Mouse (Mus musculus): Measurements from ENCODE around the gene Smarca2. TPM values are rescaled to one million over a fixed set of nuclear protein-coding genes. Genes with fewer than 3 reads are reported as not detected.
A peak's percentile ranks its signal among the peaks of the same experiment; 100 is the strongest.

The Smarca2 gene
- polyA plus RNA-seq, 1 experiment from 2014 or later = 49.4 TPM

- Histone ChIP-seq H3K27me3 (ENCODE audit: control insufficient read depth, insufficient read depth, low read length) (no peaks in the 10 kb centered on the region), H3K27ac (ENCODE audit: low read length) (no peak overlapping the region), H3K9me3 (replicated peaks; ENCODE audit: control insufficient read depth, low read length) (no peaks in the 10 kb centered on the region), H3K36me3 (ENCODE audit: control insufficient read depth, insufficient read depth, low read length) (no peaks in the 10 kb centered on the region), H3K4me3 (replicated peaks; ENCODE audit: low read length) (no peak overlapping the region), H3K4me2 (ENCODE audit: low read depth, low read length) (no peak overlapping the region), H3K4me1 (ENCODE audit: control insufficient read depth, insufficient read depth, low read length) (no peaks in the 10 kb centered on the region), H3K9ac (ENCODE audit: low read length) (no peak overlapping the region)
- WGBS = 74% methylated on average over 4 of the region's 4 CpGs
- no peak for ATAC-seq (ENCODE audit: insufficient read depth, low FRiP score)
These were observed 3.4 kb upstream of the Smarca2 start for GRCm38 (mm10) chr19:26601459-26601858.

- no peaks in the 10 kb centered on the region for H3K36me3 ChIP-seq (ENCODE audit: control insufficient read depth, insufficient read depth, low read length)
- H3K27ac ChIP-seq (ENCODE audit: low read length) = no peak overlapping the region
- no peak overlapping the region for H3K9ac ChIP-seq (ENCODE audit: low read length)
- H3K27me3 ChIP-seq (ENCODE audit: control insufficient read depth, insufficient read depth, low read length) = no peaks in the 10 kb centered on the region
- 50% methylated on average over 2 of the region's 2 CpGs for WGBS
- no peaks in the 10 kb centered on the region for H3K9me3 ChIP-seq (replicated peaks; ENCODE audit: control insufficient read depth, low read length)
- no peak overlapping the region for H3K4me3 ChIP-seq (replicated peaks; ENCODE audit: low read length)
- 0 out of 2 replicates have a peak, but pooled peaks cover 5% of the 10 kb centered on the region for H3K4me1 ChIP-seq (ENCODE audit: control insufficient read depth, insufficient read depth, low read length)
- no peak overlapping the region for H3K4me2 ChIP-seq (ENCODE audit: low read depth, low read length)
- no peak for ATAC-seq (ENCODE audit: insufficient read depth, low FRiP score)
These were observed 1.5 kb upstream of the Smarca2 start for GRCm38 (mm10) chr19:26603296-26603860.

- Histone ChIP-seq H3K9me3 (replicated peaks; ENCODE audit: control insufficient read depth, low read length) (no peaks in the 10 kb centered on the region), H3K4me2 (ENCODE audit: low read depth, low read length) (peak overlapping the region; percentile 98)
- WGBS = 2% methylated on average over 36 of the region's 36 CpGs
These were observed 720 bp upstream of the Smarca2 start for GRCm38 (mm10) chr19:26603906-26604754.

GRCm38 (mm10) chr19:26605438-26606320 is 829 bp downstream of the Smarca2 start:
- 0 out of 2 replicates have a peak, but pooled peaks cover 7% of the 10 kb centered on the region for H3K4me1 ChIP-seq (ENCODE audit: control insufficient read depth, insufficient read depth, low read length)
- no peaks in the 10 kb centered on the region for H3K36me3 ChIP-seq (ENCODE audit: control insufficient read depth, insufficient read depth, low read length)
- under 1% methylated on average over 44 of the region's 44 CpGs for WGBS
- peak overlapping the region; percentile 80 for H3K27ac ChIP-seq (ENCODE audit: low read length)
- peak overlapping the region; percentile 88 for H3K4me3 ChIP-seq (replicated peaks; ENCODE audit: low read length)
- no peaks in the 10 kb centered on the region for H3K9me3 ChIP-seq (replicated peaks; ENCODE audit: control insufficient read depth, low read length)
- no peak for ATAC-seq (ENCODE audit: insufficient read depth, low FRiP score)
- peak overlapping the region; percentile 98 for H3K4me2 ChIP-seq (ENCODE audit: low read depth, low read length)
- H3K27me3 ChIP-seq (ENCODE audit: control insufficient read depth, insufficient read depth, low read length) = no peaks in the 10 kb centered on the region
- peak overlapping the region; percentile 88 for H3K9ac ChIP-seq (ENCODE audit: low read length)

More at GRCm38 (mm10) chr19:26603906-26604754, 720 bp upstream of the Smarca2 start:
- no peaks in the 10 kb centered on the region for H3K36me3 ChIP-seq (ENCODE audit: control insufficient read depth, insufficient read depth, low read length)
- ATAC-seq (ENCODE audit: insufficient read depth, low FRiP score) = peak; percentile 49
- H3K4me1 ChIP-seq (ENCODE audit: control insufficient read depth, insufficient read depth, low read length) = 0 out of 2 replicates have a peak, but pooled peaks cover 7% of the 10 kb centered on the region
- H3K27me3 ChIP-seq (ENCODE audit: control insufficient read depth, insufficient read depth, low read length) = no peaks in the 10 kb centered on the region
- peak overlapping the region; percentile 88 for H3K4me3 ChIP-seq (replicated peaks; ENCODE audit: low read length)
- peak overlapping the region; percentile 83 for H3K9ac ChIP-seq (ENCODE audit: low read length)
- H3K27ac ChIP-seq (ENCODE audit: low read length) = peak overlapping the region; percentile 98

GRCm38 (mm10) chr19:26606321-26607155 is 1.7 kb downstream of the Smarca2 start:
- Histone ChIP-seq H3K27me3 (ENCODE audit: control insufficient read depth, insufficient read depth, low read length) (no peaks in the 10 kb centered on the region), H3K27ac (ENCODE audit: low read length) (peak overlapping the region; percentile 80), H3K4me1 (ENCODE audit: control insufficient read depth, insufficient read depth, low read length) (0 out of 2 replicates have a peak, but pooled peaks cover 7% of the 10 kb centered on the region), H3K9me3 (replicated peaks; ENCODE audit: control insufficient read depth, low read length) (no peaks in the 10 kb centered on the region), H3K9ac (ENCODE audit: low read length) (peak overlapping the region; percentile 88), H3K36me3 (ENCODE audit: control insufficient read depth, insufficient read depth, low read length) (no peaks in the 10 kb centered on the region), H3K4me2 (ENCODE audit: low read depth, low read length) (peak overlapping the region; percentile 98), H3K4me3 (replicated peaks; ENCODE audit: low read length) (peak overlapping the region; percentile 88)
- 0% methylated on average over 62 of the region's 63 CpGs for WGBS
- ATAC-seq (ENCODE audit: insufficient read depth, low FRiP score) = peak; percentile 12; the same call in 1 of the 2 replicates

- Histone ChIP-seq H3K4me2 (ENCODE audit: low read depth, low read length) (peak overlapping the region; percentile 98), H3K4me3 (replicated peaks; ENCODE audit: low read length) (peak overlapping the region; percentile 88), H3K9ac (ENCODE audit: low read length) (peak overlapping the region; percentile 88), H3K36me3 (ENCODE audit: control insufficient read depth, insufficient read depth, low read length) (no peaks in the 10 kb centered on the region), H3K4me1 (ENCODE audit: control insufficient read depth, insufficient read depth, low read length) (0 out of 2 replicates have a peak, but pooled peaks cover 7% of the 10 kb centered on the region), H3K27me3 (ENCODE audit: control insufficient read depth, insufficient read depth, low read length) (no peaks in the 10 kb centered on the region), H3K9me3 (replicated peaks; ENCODE audit: control insufficient read depth, low read length) (no peaks in the 10 kb centered on the region), H3K27ac (ENCODE audit: low read length) (peak overlapping the region; percentile 80)
- ATAC-seq (ENCODE audit: insufficient read depth, low FRiP score) = peak; percentile 54; the same call in 1 of the 2 replicates
- under 1% methylated on average over 51 of the region's 56 CpGs for WGBS
These were observed 2.3 kb downstream of the Smarca2 start for GRCm38 (mm10) chr19:26607156-26607536.

GRCm38 (mm10) chr19:26607551-26608433 is 2.9 kb downstream of the Smarca2 start:
- ATAC-seq (ENCODE audit: insufficient read depth, low FRiP score) = no peak
- H3K27me3 ChIP-seq (ENCODE audit: control insufficient read depth, insufficient read depth, low read length) = no peaks in the 10 kb centered on the region
- H3K4me3 ChIP-seq (replicated peaks; ENCODE audit: low read length) = peak overlapping the region; percentile 88
- peak overlapping the region; percentile 88 for H3K9ac ChIP-seq (ENCODE audit: low read length)
- H3K27ac ChIP-seq (ENCODE audit: low read length) = peak overlapping the region; percentile 80
- H3K36me3 ChIP-seq (ENCODE audit: control insufficient read depth, insufficient read depth, low read length) = no peaks in the 10 kb centered on the region
- under 1% methylated on average over 39 of the region's 39 CpGs for WGBS
- no peaks in the 10 kb centered on the region for H3K9me3 ChIP-seq (replicated peaks; ENCODE audit: control insufficient read depth, low read length)
- H3K4me1 ChIP-seq (ENCODE audit: control insufficient read depth, insufficient read depth, low read length) = peaks cover 9% of the 10 kb centered on the region; the same call in 1 of the 2 replicates
- H3K4me2 ChIP-seq (ENCODE audit: low read depth, low read length) = peak overlapping the region; percentile 98
